Mouse (Mus musculus): ENCODE results near the gene Kctd11. TPM values are rescaled to one million over a fixed set of nuclear protein-coding genes. Genes with fewer than 3 reads are reported as not detected.
"Not testable (repeated sequence)": the region's sequence is repeated elsewhere in the genome, so short reads cannot be mapped to it uniquely, and the experiment has no call there.

Gene Kctd11
- polyA plus RNA-seq, 1 experiment = 1.9 TPM

DNA sequence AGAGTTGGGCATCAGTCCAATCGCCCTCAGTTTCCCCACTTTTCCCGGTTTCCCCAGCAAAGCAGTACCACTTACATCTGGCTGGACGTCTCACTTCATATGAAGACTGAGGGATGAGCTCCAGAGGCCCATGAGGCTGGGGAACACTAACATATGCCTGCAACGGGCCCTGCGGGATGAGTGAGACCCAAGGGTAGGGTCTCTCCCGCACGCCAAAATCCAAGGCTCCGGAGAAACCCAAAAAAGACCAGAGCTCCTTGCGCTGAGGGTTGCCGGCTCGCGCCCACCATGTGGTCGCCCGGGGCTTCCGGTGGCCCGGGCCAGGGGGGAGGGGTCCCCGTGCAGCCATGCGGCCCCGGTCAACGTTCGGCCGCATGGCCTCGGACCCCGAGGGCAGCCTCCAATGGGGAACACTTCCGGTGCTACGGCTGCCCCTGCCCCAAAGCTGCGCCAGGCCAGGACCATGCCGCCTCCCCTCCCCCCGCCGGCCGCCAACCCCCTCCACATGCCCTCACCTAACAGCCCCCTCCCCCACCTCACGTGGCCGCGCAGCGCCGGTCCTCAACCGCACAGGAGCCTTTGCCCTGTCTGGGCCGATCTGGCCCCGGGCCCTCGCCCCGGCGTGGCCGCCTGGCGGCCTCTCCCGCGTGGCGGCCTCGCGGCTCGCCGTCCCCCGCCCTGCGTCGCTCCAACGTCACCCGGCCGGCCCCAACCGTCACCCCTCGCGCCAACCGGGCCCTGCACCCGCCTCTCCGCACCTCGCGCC is 39.2 kb upstream of the Kctd11 start:
- H3K27me3 ChIP-seq (ENCODE audit: control insufficient read depth, insufficient read depth, low read length) = no peaks in the 10 kb centered on the region
- peak; percentile 47 to 48 for DNase-seq
- no peaks in the 10 kb centered on the region for H3K4me1 ChIP-seq (ENCODE audit: control insufficient read depth, insufficient read depth, low read length)
- peak overlapping the region; percentile 80 for H3K4me3 ChIP-seq (replicated peaks; ENCODE audit: insufficient read depth, low read depth, low read length)
- TF ChIP-seq CTCF (IDR thresholded peaks at IDR 0.05; ENCODE audit: borderline replicate concordance, insufficient read depth, low read depth, low read length) (no peak), POLR2A (IDR thresholded peaks at IDR 0.05; ENCODE audit: borderline replicate concordance, insufficient read depth, low read length) (no peak)
- peak overlapping the region; percentile 93 for H3K27ac ChIP-seq (ENCODE audit: insufficient read depth, low read length)
- WGBS = 1% methylated on average over 65 of the region's 65 CpGs

DNA sequence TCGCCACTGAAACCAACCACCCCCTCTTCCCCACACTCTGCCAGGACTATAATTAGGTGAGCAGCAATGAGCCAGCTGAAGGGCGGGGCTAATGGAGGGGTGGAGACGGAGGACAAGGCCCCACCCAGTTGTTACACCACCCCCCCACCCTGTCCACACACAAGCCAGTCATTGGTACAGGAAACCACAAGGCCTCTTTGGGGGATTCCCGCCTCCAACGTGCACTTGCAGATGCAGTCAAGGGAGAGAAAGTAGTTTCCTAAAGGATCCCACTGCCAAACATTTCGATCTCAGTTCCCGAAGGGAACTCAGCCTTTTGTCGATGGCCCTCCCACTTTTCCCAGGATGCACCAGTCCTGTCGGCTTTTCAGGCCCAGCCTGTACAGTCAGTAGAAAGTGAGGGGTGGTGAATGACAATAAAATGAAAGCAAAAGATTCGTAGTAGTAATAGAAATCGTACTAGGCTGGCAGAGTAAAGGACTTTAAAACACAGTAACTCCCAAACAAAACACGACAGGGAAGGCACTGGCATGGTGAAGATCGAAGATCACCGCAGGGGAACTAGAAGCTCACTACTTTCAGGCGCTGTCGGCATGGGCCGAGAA is 38.6 kb upstream of the Kctd11 start:
- TF ChIP-seq POLR2A (IDR thresholded peaks at IDR 0.05; ENCODE audit: borderline replicate concordance, insufficient read depth, low read length) (no peak), CTCF (IDR thresholded peaks at IDR 0.05; ENCODE audit: borderline replicate concordance, insufficient read depth, low read depth, low read length) (no peak)
- no peaks in the 10 kb centered on the region for H3K27me3 ChIP-seq (ENCODE audit: control insufficient read depth, insufficient read depth, low read length)
- under 1% methylated on average over 17 of the region's 17 CpGs for WGBS

DNA sequence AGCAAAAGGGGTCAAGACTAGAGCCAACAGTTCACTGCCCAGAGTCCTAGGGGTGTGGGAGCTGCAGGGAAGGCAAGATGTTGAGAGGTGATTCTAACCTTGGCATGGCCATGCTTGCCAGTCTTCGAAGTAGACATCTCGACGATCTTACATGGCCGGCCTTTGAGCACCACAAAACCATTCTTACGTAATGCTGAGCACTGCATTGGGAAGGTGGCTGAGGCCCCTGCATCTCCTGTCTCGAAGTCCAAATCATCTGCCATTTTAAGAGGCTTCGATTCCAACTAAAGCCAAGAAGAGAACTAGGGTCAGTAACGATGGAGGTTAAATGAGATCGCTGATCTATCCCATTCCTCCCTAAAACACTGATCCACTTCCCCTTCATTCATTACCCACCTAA is 37.8 kb upstream of the Kctd11 start:
- peak in 1 of 2 experiments; percentile 15 for DNase-seq

More for the DNA sequence above, 38.6 kb upstream of the Kctd11 start:
- H3K4me1 ChIP-seq (ENCODE audit: control insufficient read depth, insufficient read depth, low read length) = 0 out of 2 replicates have a peak, but pooled peaks cover 2% of the 10 kb centered on the region
- peak; percentile 42 to 59 for DNase-seq
- H3K4me3 ChIP-seq (replicated peaks; ENCODE audit: insufficient read depth, low read depth, low read length) = peak overlapping the region; percentile 80
- no peak overlapping the region for H3K27ac ChIP-seq (ENCODE audit: insufficient read depth, low read length)

DNA sequence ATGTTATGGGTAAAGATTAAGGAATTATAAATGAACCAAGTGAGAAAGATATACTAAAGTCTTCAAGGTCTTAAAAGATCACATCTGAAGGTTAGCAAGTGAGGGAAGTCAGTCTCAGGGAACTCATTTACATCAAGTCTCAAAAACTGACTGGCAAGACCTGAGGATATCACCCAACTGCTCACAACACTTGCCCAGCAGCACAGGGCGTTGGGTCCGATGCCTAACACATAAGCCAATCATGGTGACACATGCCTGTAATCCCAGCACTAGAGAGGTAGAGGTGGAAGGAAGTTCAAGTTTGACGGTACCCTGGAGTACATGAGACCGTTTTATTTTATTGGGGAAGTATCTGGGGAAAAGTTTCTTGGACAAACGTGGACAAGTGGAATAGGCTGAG is 36.9 kb upstream of the Kctd11 start:
- 79% methylated on average over 5 of the region's 5 CpGs for WGBS
- TF ChIP-seq POLR2A (IDR thresholded peaks at IDR 0.05; ENCODE audit: borderline replicate concordance, insufficient read depth, low read length) (no peak), CTCF (IDR thresholded peaks at IDR 0.05; ENCODE audit: borderline replicate concordance, insufficient read depth, low read depth, low read length) (no peak)
- no peak for DNase-seq
- peaks cover 5% of the 10 kb centered on the region; the same call in 1 of the 2 replicates for H3K4me1 ChIP-seq (ENCODE audit: control insufficient read depth, insufficient read depth, low read length)
- H3K27me3 ChIP-seq (ENCODE audit: control insufficient read depth, insufficient read depth, low read length) = no peaks in the 10 kb centered on the region
- no peak overlapping the region for H3K4me3 ChIP-seq (replicated peaks; ENCODE audit: insufficient read depth, low read depth, low read length)
- H3K27ac ChIP-seq (ENCODE audit: insufficient read depth, low read length) = no peak overlapping the region

More for the DNA sequence above, 37.8 kb upstream of the Kctd11 start:
- H3K27ac ChIP-seq (ENCODE audit: insufficient read depth, low read length) = no peak overlapping the region
- TF ChIP-seq POLR2A (IDR thresholded peaks at IDR 0.05; ENCODE audit: borderline replicate concordance, insufficient read depth, low read length) (no peak), CTCF (IDR thresholded peaks at IDR 0.05; ENCODE audit: borderline replicate concordance, insufficient read depth, low read depth, low read length) (no peak)
- H3K27me3 ChIP-seq (ENCODE audit: control insufficient read depth, insufficient read depth, low read length) = no peaks in the 10 kb centered on the region
- no peak overlapping the region for H3K4me3 ChIP-seq (replicated peaks; ENCODE audit: insufficient read depth, low read depth, low read length)
- 0 out of 2 replicates have a peak, but pooled peaks cover 2% of the 10 kb centered on the region for H3K4me1 ChIP-seq (ENCODE audit: control insufficient read depth, insufficient read depth, low read length)
- 61% methylated on average over 9 of the region's 9 CpGs for WGBS

DNA sequence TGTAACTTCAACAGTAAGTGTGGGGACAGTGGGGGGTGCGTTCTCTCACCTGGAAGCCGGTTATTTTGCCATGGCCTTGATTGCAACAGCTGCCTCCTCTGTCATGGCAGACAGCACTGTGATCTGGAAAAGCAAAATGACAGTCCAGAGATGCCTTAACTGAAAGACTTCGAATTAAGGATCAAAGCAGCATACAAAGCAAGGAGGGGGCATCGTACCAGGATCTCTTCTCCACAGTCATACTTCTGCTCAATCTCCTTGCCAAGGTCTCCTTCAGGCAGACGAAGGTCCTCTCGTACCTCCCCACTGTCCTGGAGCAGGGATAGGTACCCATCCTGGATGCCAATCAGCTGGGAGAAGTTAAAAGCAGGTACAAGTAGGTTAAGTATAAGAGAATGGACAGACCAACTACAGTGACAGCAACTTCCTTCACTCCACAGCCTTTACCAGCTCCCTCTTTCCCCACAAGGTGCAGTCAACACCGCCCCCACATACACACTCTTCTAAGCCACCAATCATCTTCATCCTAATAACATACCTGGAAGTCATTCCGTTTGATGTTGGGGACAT is 36.3 kb upstream of the Kctd11 start:
- no peak overlapping the region for H3K4me3 ChIP-seq (replicated peaks; ENCODE audit: insufficient read depth, low read depth, low read length)
- WGBS = 72% methylated on average over 8 of the region's 8 CpGs
- no peak overlapping the region for H3K27ac ChIP-seq (ENCODE audit: insufficient read depth, low read length)
- no peak for TF ChIP-seq CTCF (IDR thresholded peaks at IDR 0.05; ENCODE audit: borderline replicate concordance, insufficient read depth, low read depth, low read length)
- no peak for TF ChIP-seq POLR2A (IDR thresholded peaks at IDR 0.05; ENCODE audit: borderline replicate concordance, insufficient read depth, low read length)
- H3K4me1 ChIP-seq (ENCODE audit: control insufficient read depth, insufficient read depth, low read length) = peaks cover 5% of the 10 kb centered on the region; the same call in 1 of the 2 replicates
- DNase-seq = no peak
- no peaks in the 10 kb centered on the region for H3K27me3 ChIP-seq (ENCODE audit: control insufficient read depth, insufficient read depth, low read length)

DNA sequence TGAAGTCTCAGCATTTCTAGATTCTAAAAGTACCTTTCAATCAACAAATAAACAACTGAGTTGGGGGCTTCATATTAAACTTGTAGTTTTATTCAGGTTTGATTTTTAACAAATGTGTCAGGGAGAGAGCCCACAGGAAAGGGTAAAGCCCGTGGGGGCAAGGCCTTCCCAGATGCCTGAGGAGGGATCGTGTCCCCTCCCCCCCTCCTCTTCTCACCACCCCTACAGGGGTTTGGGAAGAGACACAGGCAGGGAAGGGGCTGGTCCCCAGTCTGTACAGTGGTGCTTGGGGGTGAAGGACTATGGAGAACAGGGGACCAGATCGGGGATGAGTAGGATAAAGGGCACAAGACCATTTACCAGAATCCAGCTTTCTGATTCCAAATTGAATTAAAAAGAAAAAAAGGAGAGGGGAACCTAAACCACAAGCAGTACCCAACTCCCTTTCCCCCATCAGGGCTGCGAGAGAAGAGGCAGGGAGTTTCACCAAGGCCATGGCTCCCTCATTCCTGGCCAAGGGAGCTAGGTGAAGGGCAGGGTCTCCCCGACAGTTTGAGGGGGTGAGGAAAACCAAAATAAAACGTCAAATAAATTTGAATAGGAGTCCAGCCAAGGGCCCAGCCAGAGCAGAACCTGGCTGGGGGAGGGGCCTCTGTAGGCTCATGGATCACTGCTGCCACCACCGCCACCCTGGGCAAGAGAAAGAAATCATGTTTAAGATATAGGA is 35.6 kb upstream of the Kctd11 start:
- H3K27ac ChIP-seq (ENCODE audit: insufficient read depth, low read length); DNase-seq; H3K4me3 ChIP-seq (replicated peaks; ENCODE audit: insufficient read depth, low read depth, low read length); H3K4me1 ChIP-seq (ENCODE audit: control insufficient read depth, insufficient read depth, low read length); H3K27me3 ChIP-seq (ENCODE audit: control insufficient read depth, insufficient read depth, low read length): not testable (repeated sequence)
- 49% methylated on average over 7 of the region's 7 CpGs for WGBS

DNA sequence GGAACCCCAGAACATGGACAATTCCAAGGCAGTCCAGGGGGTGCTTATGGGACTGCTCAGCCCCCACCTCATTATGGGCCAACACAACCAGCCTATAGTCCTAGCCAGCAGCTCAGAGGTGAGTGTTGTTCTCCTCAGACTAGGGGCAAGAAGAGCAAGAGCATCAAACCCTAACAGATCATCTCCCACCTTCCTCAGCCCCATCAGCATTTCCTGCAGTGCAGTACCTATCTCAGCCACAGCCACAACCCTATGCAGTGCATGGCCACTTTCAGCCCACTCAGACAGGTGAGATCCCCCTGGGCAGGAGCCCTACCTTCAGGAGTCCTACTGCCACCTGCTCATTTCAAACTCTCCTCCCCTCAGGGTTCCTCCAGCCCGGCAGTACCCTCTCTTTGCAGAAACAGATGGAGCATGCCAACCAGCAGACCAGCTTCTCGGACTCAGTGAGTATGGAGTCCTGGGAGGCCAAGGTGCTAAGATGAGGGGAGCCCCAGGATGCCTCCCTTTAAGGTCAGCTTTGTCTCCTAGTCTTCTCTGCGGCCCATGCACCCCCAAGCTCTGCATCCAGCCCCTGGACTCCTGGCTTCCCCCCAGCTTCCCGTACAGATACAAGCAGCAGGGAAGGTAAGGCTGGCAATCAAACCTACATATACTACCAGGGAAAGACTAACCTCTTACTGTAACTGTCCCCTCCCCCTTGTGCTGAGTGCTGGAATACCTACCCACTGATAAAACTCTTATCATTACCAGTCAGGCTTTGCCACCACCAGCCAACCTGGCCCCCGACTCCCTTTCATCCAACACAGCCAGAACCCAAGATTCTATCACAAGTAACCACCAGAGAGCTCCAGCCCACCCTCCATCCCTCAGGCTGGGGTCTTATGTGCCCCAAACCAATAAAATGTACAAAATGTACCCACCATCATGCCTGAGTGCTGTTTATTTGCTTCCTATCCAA is 34.7 kb upstream of the Kctd11 start:
- H3K27me3 ChIP-seq (ENCODE audit: control insufficient read depth, insufficient read depth, low read length) = no peaks in the 10 kb centered on the region
- no peak for DNase-seq
- no peak overlapping the region for H3K27ac ChIP-seq (ENCODE audit: insufficient read depth, low read length)
- no peak overlapping the region for H3K4me3 ChIP-seq (replicated peaks; ENCODE audit: insufficient read depth, low read depth, low read length)
- H3K4me1 ChIP-seq (ENCODE audit: control insufficient read depth, insufficient read depth, low read length) = peaks cover 5% of the 10 kb centered on the region; the same call in 1 of the 2 replicates
- TF ChIP-seq CTCF (IDR thresholded peaks at IDR 0.05; ENCODE audit: borderline replicate concordance, insufficient read depth, low read depth, low read length) (no peak), POLR2A (IDR thresholded peaks at IDR 0.05; ENCODE audit: borderline replicate concordance, insufficient read depth, low read length) (no peak)
- WGBS = 39% methylated on average over 5 of the region's 5 CpGs
